Mouse (Mus musculus) thymus, adult 2 months (tissue): Measurements from ENCODE around the gene Stk11.

Experiments
- CTCF ChIP-seq: fragments of 200-500 bp; IDR thresholded peaks from 2 replicates; pipeline ENCODE4 v1.5.1; 2012; ENCODE audit warnings: mild to moderate bottlenecking, control low read depth, low read length, moderate library complexity, borderline replicate concordance; ENCODE audit not compliant: control insufficient read depth, poor library complexity, insufficient read depth; ENCODE audit errors: extremely low read depth
- POLR2A ChIP-seq: fragments of 200-500 bp; IDR thresholded peaks from 2 replicates; pipeline ENCODE4 v1.6.1; 2012; ENCODE audit warnings: mild to moderate bottlenecking, low read length, control low read depth, moderate library complexity; ENCODE audit not compliant: control insufficient read depth, poor library complexity, insufficient read depth; ENCODE audit errors: extremely low read depth

GRCm38 (mm10) chr10:80084817-80085487, 30.7 kb upstream of the Stk11 start:
- no peak for TF ChIP-seq POLR2A
- no peak for TF ChIP-seq CTCF
